Mouse (Mus musculus) retina, embryonic 14.5 days (tissue): ENCODE measurements at regions not wholly inside any gene's neighbourhood (a gene's known extent, or its start where the extent isn't known, plus 50 kb on each side); places are given as distances from the start of the nearest gene placed in this dataset.
A peak's percentile ranks its signal among the peaks of the same experiment; 100 is the strongest.

Experiments
- DNase-seq: peaks from one replicate; pipeline ENCODE4 v3.0.0-alpha.2; 2015; ENCODE audit warnings: low spot score

DNA sequence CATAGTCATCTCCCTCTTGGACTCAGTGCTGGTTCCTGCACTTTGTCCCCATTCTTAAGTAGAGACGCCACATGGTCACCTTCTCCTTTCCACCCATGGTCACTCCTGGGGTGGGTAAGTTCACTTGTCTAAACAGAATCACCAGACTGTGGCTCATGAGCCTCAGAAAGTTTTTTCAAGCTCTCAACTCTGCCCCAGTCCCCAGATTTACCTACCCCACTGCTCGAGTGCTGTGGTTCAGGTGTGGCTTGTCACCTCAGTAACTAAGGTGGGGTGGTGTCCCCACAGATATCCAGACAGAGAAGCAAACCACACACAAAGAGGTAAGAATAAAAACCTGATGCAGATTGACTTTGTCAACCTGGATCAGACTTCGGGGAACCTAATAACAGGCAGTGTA, 87.6 kb downstream of the Rpl10-ps3 start:
- DNase-seq = no peak

GRCm38 (mm10) chr9:50244982-50245671, 99.6 kb downstream of the Rpl10-ps3 start:
- DNase-seq = peak; percentile 85

DNA sequence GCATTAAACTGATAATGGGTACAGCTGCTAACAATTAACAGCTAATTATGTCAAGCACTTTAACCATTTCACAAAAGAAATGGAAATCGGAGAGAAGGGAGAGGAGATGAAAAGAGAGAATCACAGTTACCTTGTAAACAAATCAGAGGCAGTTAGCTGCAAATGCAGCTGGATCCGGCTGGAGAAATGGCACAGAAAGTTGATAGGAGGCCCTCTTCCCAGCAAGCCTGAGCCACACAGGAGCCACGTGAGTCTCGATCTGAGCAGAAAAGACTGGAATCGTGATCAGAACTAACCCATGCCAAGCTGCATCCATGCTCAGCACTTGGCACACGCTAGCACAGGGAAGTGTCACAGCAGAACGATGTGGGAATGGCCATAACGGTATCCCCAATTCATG, 103.8 kb downstream of the Rpl10-ps3 start:
- peak; percentile 35 for DNase-seq

DNA sequence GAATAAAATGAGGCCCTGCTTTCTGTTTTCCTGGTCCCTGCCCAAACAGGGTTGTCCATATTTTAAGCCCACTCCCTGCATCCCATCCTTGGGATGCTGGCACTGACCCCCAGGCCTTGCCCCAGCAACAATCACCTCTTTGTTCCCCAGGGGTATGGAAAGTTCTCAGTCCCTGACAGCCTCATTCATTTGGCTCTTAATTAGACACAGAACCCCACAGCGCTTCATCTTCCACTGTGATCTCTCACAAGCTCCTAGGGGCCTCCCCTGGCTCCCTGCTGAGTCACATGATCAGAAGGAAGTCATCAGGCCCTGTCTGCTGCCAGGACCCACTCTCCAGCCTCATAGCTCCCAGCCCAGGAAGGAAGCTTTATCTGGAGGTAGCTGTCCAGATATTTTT, 108.9 kb downstream of the Rpl10-ps3 start:
- peak; percentile 80 for DNase-seq

GRCm38 (mm10) chr9:50234655-50235054, 110.1 kb downstream of the Rpl10-ps3 start:
- no peak for DNase-seq

- no peak for DNase-seq
Measured at GRCm38 (mm10) chr9:50232958-50233510, 111.7 kb downstream of the Rpl10-ps3 start.

- DNase-seq = no peak
Measured at GRCm38 (mm10) chr9:50210481-50210880, 134.3 kb downstream of the Rpl10-ps3 start.

- peak; percentile 18 for DNase-seq
Measured at GRCm38 (mm10) chr9:50199422-50200218, 145.1 kb downstream of the Rpl10-ps3 start.

- no peak for DNase-seq
Measured at GRCm38 (mm10) chr9:50192400-50193110, 152.2 kb downstream of the Rpl10-ps3 start.

- peak; percentile 22 for DNase-seq
Measured at GRCm38 (mm10) chr9:50191136-50191535, 153.6 kb downstream of the Rpl10-ps3 start.

GRCm38 (mm10) chr9:50188576-50189070, 156.1 kb downstream of the Rpl10-ps3 start:
- DNase-seq = peak; percentile 27

DNA sequence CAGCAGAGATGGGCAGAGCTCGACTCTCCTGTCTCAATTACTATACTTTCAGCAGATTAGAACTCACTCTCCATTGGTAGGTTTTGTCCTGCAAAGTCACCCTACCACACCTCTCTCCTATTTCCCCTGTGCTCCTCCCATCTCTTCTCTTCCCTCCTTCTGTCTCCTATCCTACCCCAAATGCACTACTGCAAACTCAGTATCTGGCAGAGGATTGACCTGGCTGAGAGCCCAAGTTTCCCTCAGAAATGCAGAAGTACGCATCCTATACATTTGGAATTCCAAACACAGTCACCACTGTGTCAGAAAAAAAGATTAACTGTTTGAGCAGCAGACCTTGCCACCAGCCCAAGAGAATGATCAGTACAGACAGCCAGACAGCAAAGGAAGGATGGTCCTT, 163.4 kb downstream of the Rpl10-ps3 start:
- DNase-seq = no peak

- DNase-seq = no peak
Measured at GRCm38 (mm10) chr9:50176131-50176530, 168.6 kb downstream of the Rpl10-ps3 start.

GRCm38 (mm10) chr9:50171826-50172464, 172.8 kb downstream of the Rpl10-ps3 start:
- DNase-seq = peak; percentile 93

DNA sequence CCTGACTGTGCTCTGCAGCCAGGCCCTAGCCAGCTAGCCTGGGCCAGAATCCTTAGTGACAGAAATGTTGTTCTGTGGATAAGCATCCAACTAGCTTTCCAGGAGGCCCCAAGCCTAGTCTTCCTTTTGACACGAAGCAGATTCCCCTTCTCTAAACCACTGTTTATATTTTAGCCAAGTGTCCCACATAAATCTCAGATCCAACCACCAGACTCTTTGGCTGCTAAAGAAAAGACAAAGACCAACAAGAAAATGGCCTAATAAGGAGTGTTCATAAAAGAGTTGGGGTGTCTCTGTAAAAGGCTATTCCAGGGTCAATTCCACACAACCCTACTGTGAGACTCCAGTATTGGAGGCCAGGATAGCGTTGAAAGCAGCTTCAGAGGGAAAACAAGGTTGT, 173.6 kb downstream of the Rpl10-ps3 start:
- DNase-seq = no peak

DNA sequence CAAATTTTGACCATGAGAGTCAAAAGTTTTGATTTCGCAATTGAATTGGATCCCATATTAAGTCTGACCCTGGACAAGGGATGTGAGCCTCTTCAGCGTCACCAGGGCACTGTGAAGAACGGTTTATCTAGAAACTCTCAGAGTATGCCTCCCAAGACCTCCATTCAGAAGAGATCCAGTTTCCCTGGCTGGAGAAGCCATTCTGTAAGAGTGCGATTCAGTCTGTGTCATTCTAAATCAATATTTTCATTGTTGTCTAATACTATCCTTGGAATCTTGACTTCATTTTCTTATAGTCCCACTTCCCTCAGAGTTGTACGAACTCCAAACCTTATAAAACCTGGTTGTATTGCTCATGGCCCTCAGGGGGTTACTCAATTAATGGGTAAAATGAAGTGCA, 174.1 kb downstream of the Rpl10-ps3 start:
- no peak for DNase-seq

- no peak for DNase-seq
Measured at GRCm38 (mm10) chr9:50154618-50155017, 190.2 kb downstream of the Rpl10-ps3 start.

GRCm38 (mm10) chr9:50150091-50150490, 194.7 kb downstream of the Rpl10-ps3 start:
- peak; percentile 71 for DNase-seq

DNA sequence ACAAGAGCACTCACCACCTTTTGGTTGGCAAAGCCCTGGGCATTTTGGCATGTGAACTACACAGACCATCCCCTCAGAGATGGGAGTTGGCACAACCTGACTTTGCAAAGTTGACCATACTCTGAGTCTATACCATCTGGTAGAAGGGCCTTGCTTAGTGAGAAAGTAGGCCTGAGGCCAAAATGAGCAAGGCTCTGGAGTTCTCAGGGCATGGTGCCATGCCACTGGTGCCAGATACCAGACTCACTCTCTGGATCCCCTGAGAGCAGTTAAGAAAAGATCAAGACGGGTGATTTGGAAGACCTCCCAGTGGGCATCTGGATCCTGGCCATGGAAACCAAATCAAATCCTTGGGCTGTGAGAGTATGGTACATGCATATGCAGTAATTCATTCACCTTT, 202.0 kb downstream of the Rpl10-ps3 start:
- DNase-seq = no peak

DNA sequence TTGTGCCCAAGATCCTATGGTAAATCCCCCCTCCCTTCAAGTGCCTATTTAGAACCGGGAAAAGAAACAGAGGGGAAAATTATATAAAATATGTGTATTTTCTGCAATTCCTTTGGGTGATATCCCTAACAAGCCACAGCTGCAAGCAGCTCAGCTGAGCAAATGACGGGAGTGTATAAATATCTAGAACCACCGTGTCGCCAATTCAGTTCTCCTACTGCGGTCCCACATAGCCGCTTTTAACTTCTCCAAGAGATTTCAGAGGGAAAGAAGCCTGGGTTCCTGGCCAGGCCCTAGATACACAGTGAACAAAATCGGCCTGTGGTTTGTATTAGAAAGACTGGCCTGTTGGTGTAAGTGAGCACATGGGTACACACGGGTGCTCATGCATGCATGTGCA, 202.7 kb downstream of the Rpl10-ps3 start:
- DNase-seq = no peak

- DNase-seq = no peak
Measured at GRCm38 (mm10) chr9:50141176-50141575, 203.6 kb downstream of the Rpl10-ps3 start.
